Mouse (Mus musculus): ENCODE measurements around the gene Fads2. TPM values are rescaled to one million over a fixed set of nuclear protein-coding genes. Genes with fewer than 3 reads are reported as not detected.

Fads2 gene
- polyA plus RNA-seq, 1 experiment from 2014 or later = 74.5 TPM

GRCm38 (mm10) chr19:10060783-10061590 lies 40.6 kb downstream of the Fads2 start:
- H3K4me3 ChIP-seq (ENCODE audit: low read length) = no peak overlapping the region
- WGBS = 42% methylated on average over 8 of the region's 8 CpGs
- ATAC-seq (ENCODE audit: low read depth) = no peak
- peaks cover 26% of the 10 kb centered on the region for H3K36me3 ChIP-seq (ENCODE audit: control insufficient read depth, insufficient read depth, low read length)
- peaks cover 53% of the 10 kb centered on the region for H3K4me1 ChIP-seq (replicated peaks; ENCODE audit: control insufficient read depth, insufficient read depth, low read length)
- no peaks in the 10 kb centered on the region for H3K27me3 ChIP-seq (ENCODE audit: control insufficient read depth, insufficient read depth, low read depth, low read length)
- H3K9ac ChIP-seq (ENCODE audit: low read length) = no peak overlapping the region
- no peaks in the 10 kb centered on the region for H3K9me3 ChIP-seq (ENCODE audit: control insufficient read depth, low read length)
- peak overlapping the region; percentile 92 for H3K27ac ChIP-seq (ENCODE audit: low read length)
- H3K4me2 ChIP-seq (ENCODE audit: low read depth, low read length) = no peak overlapping the region

GRCm38 (mm10) chr19:10059911-10060567 lies 41.5 kb downstream of the Fads2 start:
- 17% methylated on average over 10 of the region's 10 CpGs for WGBS
- H3K27ac ChIP-seq (ENCODE audit: low read length) = peak overlapping the region; percentile 92

GRCm38 (mm10) chr19:10058876-10059427 lies 42.6 kb downstream of the Fads2 start:
- no peak for ATAC-seq (ENCODE audit: low read depth)
- no peak overlapping the region for H3K9ac ChIP-seq (ENCODE audit: low read length)
- H3K9me3 ChIP-seq (ENCODE audit: control insufficient read depth, low read length) = no peaks in the 10 kb centered on the region
- H3K27ac ChIP-seq (ENCODE audit: low read length) = peak overlapping the region; percentile 3; the same call in 1 of the 2 replicates
- H3K4me3 ChIP-seq (ENCODE audit: low read length) = no peak overlapping the region
- H3K4me2 ChIP-seq (ENCODE audit: low read depth, low read length) = no peak overlapping the region
- peaks cover 38% of the 10 kb centered on the region for H3K36me3 ChIP-seq (ENCODE audit: control insufficient read depth, insufficient read depth, low read length)
- WGBS = 61% methylated on average over 9 of the region's 9 CpGs
- no peaks in the 10 kb centered on the region for H3K27me3 ChIP-seq (ENCODE audit: control insufficient read depth, insufficient read depth, low read depth, low read length)
- H3K4me1 ChIP-seq (replicated peaks; ENCODE audit: control insufficient read depth, insufficient read depth, low read length) = peaks cover 65% of the 10 kb centered on the region

More at GRCm38 (mm10) chr19:10059911-10060567, 41.5 kb downstream of the Fads2 start:
- H3K9ac ChIP-seq (ENCODE audit: low read length) = no peak overlapping the region
- ATAC-seq (ENCODE audit: low read depth) = peak; percentile 62
- H3K27me3 ChIP-seq (ENCODE audit: control insufficient read depth, insufficient read depth, low read depth, low read length) = no peaks in the 10 kb centered on the region
- peaks cover 32% of the 10 kb centered on the region for H3K36me3 ChIP-seq (ENCODE audit: control insufficient read depth, insufficient read depth, low read length)
- no peak overlapping the region for H3K4me3 ChIP-seq (ENCODE audit: low read length)
- H3K4me1 ChIP-seq (replicated peaks; ENCODE audit: control insufficient read depth, insufficient read depth, low read length) = peaks cover 61% of the 10 kb centered on the region
- no peaks in the 10 kb centered on the region for H3K9me3 ChIP-seq (ENCODE audit: control insufficient read depth, low read length)
- peak overlapping the region; percentile 32 for H3K4me2 ChIP-seq (ENCODE audit: low read depth, low read length)

- H3K27ac ChIP-seq (ENCODE audit: low read length) = peak overlapping the region; percentile 83
- WGBS = 62% methylated on average over 1 of the region's 1 CpGs
- H3K9ac ChIP-seq (ENCODE audit: low read length) = no peak overlapping the region
- H3K4me2 ChIP-seq (ENCODE audit: low read depth, low read length) = no peak overlapping the region
- peaks cover 43% of the 10 kb centered on the region for H3K36me3 ChIP-seq (ENCODE audit: control insufficient read depth, insufficient read depth, low read length)
- no peaks in the 10 kb centered on the region for H3K27me3 ChIP-seq (ENCODE audit: control insufficient read depth, insufficient read depth, low read depth, low read length)
- H3K9me3 ChIP-seq (ENCODE audit: control insufficient read depth, low read length) = no peaks in the 10 kb centered on the region
- no peak overlapping the region for H3K4me3 ChIP-seq (ENCODE audit: low read length)
- ATAC-seq (ENCODE audit: low read depth) = no peak
- peaks cover 66% of the 10 kb centered on the region for H3K4me1 ChIP-seq (replicated peaks; ENCODE audit: control insufficient read depth, insufficient read depth, low read length)
These were observed 43.2 kb downstream of the Fads2 start for GRCm38 (mm10) chr19:10058352-10058825.

- ATAC-seq (ENCODE audit: low read depth) = peak; percentile 18
- Histone ChIP-seq H3K9ac (ENCODE audit: low read length) (no peak overlapping the region), H3K4me1 (replicated peaks; ENCODE audit: control insufficient read depth, insufficient read depth, low read length) (peaks cover 66% of the 10 kb centered on the region), H3K36me3 (ENCODE audit: control insufficient read depth, insufficient read depth, low read length) (peaks cover 48% of the 10 kb centered on the region), H3K9me3 (ENCODE audit: control insufficient read depth, low read length) (no peaks in the 10 kb centered on the region), H3K4me3 (ENCODE audit: low read length) (no peak overlapping the region), H3K27ac (ENCODE audit: low read length) (peak overlapping the region; percentile 83), H3K4me2 (ENCODE audit: low read depth, low read length) (no peak overlapping the region), H3K27me3 (ENCODE audit: control insufficient read depth, insufficient read depth, low read depth, low read length) (no peaks in the 10 kb centered on the region)
- WGBS = 38% methylated on average over 11 of the region's 11 CpGs
These were observed 43.8 kb downstream of the Fads2 start for GRCm38 (mm10) chr19:10057486-10058351.

- ATAC-seq (ENCODE audit: low read depth) = no peak
- Histone ChIP-seq H3K4me3 (ENCODE audit: low read length) (no peak overlapping the region), H3K4me1 (replicated peaks; ENCODE audit: control insufficient read depth, insufficient read depth, low read length) (peaks cover 64% of the 10 kb centered on the region), H3K27me3 (ENCODE audit: control insufficient read depth, insufficient read depth, low read depth, low read length) (no peaks in the 10 kb centered on the region), H3K9ac (ENCODE audit: low read length) (no peak overlapping the region), H3K27ac (ENCODE audit: low read length) (peak overlapping the region; percentile 83), H3K4me2 (ENCODE audit: low read depth, low read length) (no peak overlapping the region), H3K36me3 (ENCODE audit: control insufficient read depth, insufficient read depth, low read length) (peaks cover 40% of the 10 kb centered on the region), H3K9me3 (ENCODE audit: control insufficient read depth, low read length) (no peaks in the 10 kb centered on the region)
- WGBS = 61% methylated on average over 3 of the region's 3 CpGs
These were observed 44.9 kb downstream of the Fads2 start for GRCm38 (mm10) chr19:10056686-10057085.

- 72% methylated on average over 22 of the region's 22 CpGs for WGBS
- Histone ChIP-seq H3K4me3 (ENCODE audit: low read length) (no peak overlapping the region), H3K4me1 (replicated peaks; ENCODE audit: control insufficient read depth, insufficient read depth, low read length) (peaks cover 57% of the 10 kb centered on the region), H3K9ac (ENCODE audit: low read length) (peak overlapping the region; percentile 29; the same call in 1 of the 2 replicates), H3K4me2 (ENCODE audit: low read depth, low read length) (no peak overlapping the region), H3K9me3 (ENCODE audit: control insufficient read depth, low read length) (no peaks in the 10 kb centered on the region), H3K36me3 (ENCODE audit: control insufficient read depth, insufficient read depth, low read length) (peaks cover 37% of the 10 kb centered on the region), H3K27ac (ENCODE audit: low read length) (peak overlapping the region; percentile 83), H3K27me3 (ENCODE audit: control insufficient read depth, insufficient read depth, low read depth, low read length) (no peaks in the 10 kb centered on the region)
- no peak for ATAC-seq (ENCODE audit: low read depth)
These were observed 45.5 kb downstream of the Fads2 start for GRCm38 (mm10) chr19:10055783-10056660.

- Histone ChIP-seq H3K27ac (ENCODE audit: low read length) (peak overlapping the region; percentile 83), H3K4me1 (replicated peaks; ENCODE audit: control insufficient read depth, insufficient read depth, low read length) (peaks cover 52% of the 10 kb centered on the region), H3K9me3 (ENCODE audit: control insufficient read depth, low read length) (no peaks in the 10 kb centered on the region), H3K4me2 (ENCODE audit: low read depth, low read length) (no peak overlapping the region), H3K36me3 (ENCODE audit: control insufficient read depth, insufficient read depth, low read length) (peaks cover 37% of the 10 kb centered on the region), H3K27me3 (ENCODE audit: control insufficient read depth, insufficient read depth, low read depth, low read length) (no peaks in the 10 kb centered on the region), H3K4me3 (ENCODE audit: low read length) (no peak overlapping the region), H3K9ac (ENCODE audit: low read length) (no peak overlapping the region)
- 71% methylated on average over 3 of the region's 3 CpGs for whole genome bisulfite sequencing
- ATAC-seq (ENCODE audit: low read depth) = no peak
These were observed 46.3 kb downstream of the Fads2 start for GRCm38 (mm10) chr19:10055261-10055660.

Measured in lung, embryonic 16.5 days (tissue).